Mouse (Mus musculus): Measurements from ENCODE around the gene Gm11077.

The Gm11077 gene

DNA sequence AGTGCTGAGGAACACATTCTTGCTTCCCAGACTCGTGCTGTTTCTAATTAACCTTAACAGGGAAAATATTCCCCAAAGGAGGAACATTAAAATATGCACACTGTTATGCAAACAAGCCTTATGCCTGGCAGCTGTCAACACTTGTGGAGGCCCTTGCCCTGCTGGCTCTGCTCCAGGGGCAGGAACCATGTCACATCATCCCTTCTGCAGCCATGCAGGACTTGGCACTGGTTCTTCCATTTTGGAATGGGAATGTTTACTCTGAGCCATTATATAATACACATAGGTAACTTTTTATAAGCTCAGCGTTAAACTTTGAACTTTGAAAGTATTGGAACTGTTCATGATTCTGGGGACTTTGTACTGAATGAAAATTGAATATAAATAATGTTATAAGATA is 18.5 kb downstream of the Gm11077 start:
- no peak for DNase-seq (ENCODE audit: low spot score in 2 of 2)

DNA sequence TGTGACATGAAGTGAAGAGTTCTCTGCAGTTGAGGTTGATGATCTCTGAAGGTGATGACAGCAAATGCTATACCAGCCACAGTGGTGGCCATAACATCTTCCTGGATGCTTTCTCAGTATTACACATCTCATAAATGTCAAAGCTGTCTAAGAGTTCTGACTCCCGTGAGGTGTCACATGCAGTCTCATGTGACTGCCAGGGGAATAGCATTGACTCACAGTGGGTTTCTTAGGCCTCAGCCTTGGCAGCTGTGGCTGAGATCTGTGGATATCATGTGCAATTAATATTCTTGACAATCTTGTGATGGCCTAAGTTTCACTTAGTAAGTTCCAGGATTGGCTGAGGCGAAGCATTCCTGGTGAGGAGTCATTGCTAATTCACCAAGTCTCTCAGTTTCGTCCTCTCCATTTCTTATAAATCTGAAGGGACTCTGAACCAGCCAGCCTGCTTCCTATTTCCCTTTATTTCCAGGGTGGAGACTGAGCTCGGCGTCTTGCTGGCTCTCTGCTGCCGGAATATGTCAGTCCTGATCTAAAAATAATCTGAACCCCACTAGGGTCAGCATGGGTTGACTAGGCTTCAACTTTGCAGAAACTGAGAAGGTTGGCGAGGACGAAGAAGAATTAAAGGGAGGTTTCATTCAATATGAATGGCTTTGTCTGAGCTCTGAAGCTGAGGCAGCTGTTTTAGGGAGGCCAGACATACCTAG is 21.4 kb downstream of the Gm11077 start:
- DNase-seq (ENCODE audit: low spot score in 2 of 2), result no peak

DNA sequence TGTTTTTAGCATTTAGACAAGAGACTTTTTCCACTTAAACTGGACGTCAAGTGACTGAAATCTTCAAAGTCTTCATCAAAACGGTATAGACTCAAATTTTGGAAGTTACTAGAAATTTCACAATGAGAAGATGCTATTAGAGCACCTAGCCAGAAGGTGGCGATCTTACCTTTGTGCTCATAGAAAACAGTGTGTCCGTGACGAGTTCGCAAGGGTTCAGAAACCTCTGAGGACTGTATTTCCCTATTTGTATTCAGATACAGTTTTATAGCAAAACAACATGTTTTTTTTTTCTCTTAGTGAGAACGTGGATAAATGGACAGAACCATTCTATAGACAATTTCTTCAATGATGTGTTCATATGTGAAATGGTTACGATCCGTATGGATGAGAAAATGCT is 37.3 kb downstream of the Gm11077 start:
- peak in 1 of 2 experiments; percentile 25 for DNase-seq (ENCODE audit: low spot score in 2 of 2)

DNA sequence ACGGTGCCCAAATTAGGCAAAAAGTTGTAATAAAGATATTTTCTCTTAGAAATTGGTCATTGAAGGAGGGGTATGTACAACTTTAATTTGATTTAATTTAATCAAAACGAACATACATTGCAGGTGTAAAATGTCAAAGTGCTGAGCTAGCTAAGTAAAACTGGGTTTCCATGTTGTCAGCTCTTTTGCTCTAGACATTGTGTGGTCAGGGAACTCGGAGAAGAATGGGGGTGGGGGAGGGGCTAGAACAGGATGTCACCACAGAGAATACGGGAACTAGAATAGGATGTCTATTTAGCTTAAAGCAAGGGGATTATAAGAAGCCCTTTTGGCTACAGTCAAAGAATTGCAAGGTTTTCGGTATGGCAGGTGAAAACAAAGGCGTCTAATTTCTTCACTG is 38.2 kb downstream of the Gm11077 start:
- no peak for DNase-seq (ENCODE audit: low spot score in 2 of 2)

DNA sequence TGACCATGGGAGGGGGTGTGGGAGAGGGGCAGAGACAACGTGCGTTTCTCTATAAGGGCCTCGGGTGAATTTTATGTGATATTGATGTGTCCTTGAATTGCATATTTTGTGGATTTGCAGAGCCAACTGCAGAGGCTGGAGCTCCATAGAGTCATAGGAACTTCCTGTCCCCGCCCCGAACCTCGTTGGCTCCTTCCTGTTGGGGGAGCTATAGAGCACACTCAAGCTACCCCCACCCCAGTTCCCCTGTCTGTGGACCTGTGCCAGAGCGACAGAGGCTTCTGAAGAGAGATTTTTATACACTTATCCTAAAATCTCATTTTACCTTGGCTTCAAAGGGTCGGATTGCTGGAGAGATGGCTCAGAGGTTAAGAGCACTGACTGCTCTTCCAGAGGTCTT is 39.1 kb downstream of the Gm11077 start:
- DNase-seq (ENCODE audit: low spot score in 2 of 2), result no peak

DNA sequence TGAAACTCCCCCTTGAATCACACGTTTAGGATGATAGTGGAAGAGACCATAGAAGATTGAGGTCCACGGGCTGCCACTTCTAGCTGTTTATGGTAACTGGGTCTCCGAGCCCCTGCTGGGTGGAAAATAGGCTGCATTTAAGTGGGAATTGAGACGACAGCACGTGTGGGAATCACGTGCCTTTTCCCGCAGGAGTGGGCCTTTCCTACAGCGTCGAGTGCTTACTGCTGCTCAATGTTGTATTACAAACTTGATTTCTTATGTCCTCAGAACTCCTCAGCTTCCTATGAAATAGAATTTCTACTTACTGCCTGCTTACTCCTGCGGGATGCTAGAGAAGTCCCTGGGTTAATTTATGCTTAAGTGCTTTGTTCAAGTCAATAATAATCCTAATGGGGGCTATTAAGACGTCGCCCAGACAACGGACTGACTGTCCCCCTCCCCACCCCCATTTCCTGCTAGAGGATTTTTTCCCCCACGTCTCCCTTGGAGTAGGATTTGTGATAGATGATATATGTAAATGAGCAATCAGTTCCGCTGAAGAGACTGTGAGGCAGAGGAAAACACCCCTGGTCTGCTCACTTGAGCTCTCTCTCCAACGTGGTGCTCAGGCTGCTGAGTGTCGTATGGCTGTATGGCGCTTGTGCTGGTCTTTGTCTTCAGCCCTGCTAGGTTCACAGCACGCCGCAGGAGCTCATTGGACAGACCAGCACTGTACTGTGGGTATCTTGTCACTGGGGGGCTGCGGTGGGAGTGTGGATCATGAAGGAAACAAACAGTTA is 40.0 kb downstream of the Gm11077 start:
- no peak for DNase-seq (ENCODE audit: low spot score in 2 of 2)

DNA sequence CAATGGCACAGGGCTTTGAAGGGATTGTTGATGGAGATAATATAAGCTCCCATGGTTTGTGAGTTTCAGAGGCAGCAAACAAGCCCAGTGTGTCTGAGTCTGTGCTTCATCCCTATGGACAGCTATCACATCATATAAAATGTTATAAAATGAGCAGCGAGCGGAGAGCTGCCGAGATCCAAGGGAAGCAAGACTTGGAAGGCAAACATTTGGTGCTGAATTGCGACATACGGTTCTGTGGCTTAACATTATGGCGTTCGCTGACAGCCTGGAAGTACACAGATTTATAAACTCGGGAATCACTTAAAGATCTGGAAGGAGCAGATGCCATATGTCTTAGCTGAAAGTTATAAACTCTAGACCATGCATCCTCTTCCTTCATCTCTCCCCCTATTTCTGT is 47.2 kb downstream of the Gm11077 start:
- DNase-seq (ENCODE audit: low spot score in 2 of 2), result peak in 1 of 2 experiments; percentile 22

DNA sequence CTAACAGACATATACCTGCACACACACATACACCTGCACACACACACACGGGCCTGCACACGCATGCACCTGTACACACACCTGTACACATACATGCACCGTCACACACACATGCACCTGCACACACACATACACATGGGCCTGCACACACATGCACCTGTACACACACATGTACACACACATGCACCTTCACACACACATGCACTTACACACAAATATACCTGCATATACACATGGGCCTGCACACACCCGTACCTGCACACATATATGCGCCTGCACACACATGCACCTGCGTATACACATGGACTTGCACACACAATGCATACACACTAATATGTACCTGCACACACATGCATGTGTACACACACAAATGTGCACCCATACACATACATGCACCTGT is 53.4 kb downstream of the Gm11077 start:
- no peak for DNase-seq (ENCODE audit: low spot score in 2 of 2)

DNA sequence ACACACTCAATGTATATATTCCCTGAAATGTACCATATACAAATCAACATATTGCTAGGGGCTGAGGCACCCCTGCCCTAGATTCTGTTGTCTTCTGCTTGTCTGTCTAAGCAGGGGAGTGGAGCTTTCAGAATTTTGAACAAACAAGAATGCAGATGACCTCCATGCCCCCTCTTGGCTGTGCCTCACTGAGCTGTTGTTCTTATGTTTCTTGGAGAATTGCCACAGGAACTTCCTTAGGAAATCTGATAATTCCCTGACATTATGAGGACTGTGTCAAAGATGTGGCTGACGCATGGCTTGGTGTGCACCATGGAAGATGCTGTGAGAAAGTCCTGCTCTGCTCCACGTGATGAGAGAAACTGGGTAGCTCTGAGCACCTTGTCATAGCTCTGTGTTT is 57.0 kb downstream of the Gm11077 start:
- DNase-seq (ENCODE audit: low spot score in 2 of 2), result no peak

DNA sequence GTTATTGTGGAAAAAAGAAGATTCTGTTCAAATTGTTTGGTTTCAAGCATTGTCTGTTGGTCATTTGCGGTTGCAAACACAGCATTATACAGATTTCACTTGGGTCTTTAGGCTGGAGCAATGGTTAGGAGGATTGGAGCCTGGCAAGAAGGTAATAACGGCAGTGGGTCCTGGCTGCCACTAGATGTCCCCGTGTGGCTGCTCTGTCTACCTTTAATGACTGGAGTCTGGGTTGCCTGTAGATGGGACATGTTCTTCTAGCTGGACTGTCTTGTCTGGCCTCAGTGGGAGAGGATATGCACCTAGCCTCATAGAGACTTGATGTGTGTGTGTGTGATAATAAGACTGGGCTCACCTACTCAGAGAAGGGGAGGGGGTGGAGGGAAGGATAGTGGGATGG is 60.8 kb downstream of the Gm11077 start:
- DNase-seq (ENCODE audit: low spot score in 2 of 2), result no peak

DNA sequence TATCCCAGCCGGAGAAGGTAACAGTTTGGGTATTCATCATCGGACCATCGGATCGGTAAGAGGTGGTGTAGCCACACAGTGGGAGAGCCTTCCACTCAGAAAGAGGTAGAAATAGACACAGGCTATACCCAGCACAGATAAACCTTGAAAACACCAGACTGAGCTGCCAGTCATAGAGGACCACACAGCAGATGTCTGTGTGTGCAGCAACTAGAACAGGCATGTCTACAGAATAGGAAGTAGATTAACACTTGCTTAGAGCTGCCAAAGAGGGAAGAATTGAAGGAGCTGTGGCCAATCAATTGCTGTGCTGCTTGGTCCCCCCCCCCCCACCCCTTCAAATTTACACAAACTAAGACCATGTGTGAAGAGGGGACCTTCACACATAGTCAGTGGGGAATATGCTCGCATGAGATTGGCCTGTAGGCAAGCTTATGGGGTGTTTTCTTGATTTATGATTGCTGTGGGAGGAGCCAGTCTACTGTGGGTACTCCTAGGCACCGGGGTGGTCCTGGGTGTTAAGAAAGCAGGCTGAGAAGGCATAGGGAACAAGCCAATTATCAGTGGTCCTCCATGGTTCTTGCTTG is 64.7 kb downstream of the Gm11077 start:
- peak in 1 of 2 experiments; percentile 11 for DNase-seq (ENCODE audit: low spot score in 2 of 2)

DNA sequence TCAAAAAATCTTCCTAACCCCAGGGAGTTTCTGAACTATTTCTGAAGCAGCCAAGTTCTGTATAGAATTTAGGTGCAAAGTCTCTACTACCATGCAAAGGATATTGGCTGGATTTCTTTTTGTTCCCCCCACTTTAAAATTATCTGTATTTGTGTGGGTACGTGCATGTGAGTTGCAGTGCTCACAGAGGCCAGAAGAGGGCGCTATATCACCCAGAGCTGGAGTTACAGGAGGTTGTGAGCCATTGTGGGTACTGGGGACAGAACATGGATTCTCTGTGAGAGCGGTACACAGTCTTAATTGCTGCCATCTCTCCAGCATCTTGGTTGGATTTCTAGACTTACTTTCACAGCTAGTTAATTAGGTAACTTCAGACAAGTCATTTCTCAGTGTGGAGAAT is 69.8 kb downstream of the Gm11077 start:
- DNase-seq (ENCODE audit: low spot score in 2 of 2), result no peak

DNA sequence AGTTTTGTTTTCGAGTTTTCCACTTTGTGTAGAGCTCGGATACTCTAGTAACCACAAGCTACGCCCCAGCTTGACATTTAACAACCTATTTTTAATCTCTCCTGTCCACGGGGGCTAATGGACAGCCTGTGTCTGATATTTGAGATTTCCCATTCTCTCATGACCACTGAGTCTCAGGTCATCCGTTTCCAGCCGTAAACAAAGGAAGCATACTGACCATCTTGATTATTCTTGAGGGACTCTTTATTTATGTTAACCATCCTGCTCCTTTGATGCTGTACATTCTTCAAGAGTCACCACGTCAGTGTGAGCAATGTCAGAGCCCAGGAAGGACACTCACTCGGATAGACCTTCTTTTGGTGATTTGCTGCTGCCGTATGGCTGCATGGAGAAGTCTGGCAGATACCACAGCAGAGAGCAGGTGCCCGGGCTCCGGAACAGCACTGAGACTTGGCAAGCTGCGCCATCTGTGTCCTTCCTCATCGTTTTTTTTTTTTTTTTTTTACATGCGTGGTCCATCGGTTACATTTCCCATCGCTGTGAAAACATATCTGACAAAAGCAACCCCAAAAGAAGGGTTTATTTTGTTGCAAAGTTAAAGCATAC is 70.5 kb downstream of the Gm11077 start:
- DNase-seq (ENCODE audit: low spot score in 2 of 2), result no peak

DNA sequence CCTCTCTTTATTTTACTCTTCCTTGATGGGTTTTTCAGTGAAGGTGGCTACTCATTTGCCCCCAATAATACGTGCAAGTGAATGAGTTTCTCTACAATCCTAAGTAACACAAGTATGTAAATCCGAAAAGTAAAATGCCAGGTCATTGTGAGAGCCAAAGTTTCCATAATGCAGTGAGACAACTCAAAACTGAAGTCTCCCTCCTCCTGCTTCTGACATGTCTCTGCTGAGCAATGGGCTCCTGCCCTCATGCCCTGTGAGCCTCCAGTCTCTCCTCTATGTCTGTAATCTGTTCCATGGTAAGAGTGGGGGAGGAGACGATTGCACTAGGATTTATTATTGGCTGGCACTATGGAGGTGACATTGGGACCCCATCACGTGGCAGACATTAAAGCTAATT is 71.5 kb downstream of the Gm11077 start:
- DNase-seq (ENCODE audit: low spot score in 2 of 2), result no peak
